Mouse (Mus musculus): ENCODE measurements around the gene Cbx5. TPM values are rescaled to one million over a fixed set of nuclear protein-coding genes. Genes with fewer than 3 reads are reported as not detected.
A peak's percentile ranks its signal among the peaks of the same experiment; 100 is the strongest.

Cbx5 gene
- polyA plus RNA-seq, 1 experiment from 2014 or later: 143 TPM

GRCm38 (mm10) chr15:103165924-103166323 is 73.7 kb downstream of the Cbx5 start:
- Histone ChIP-seq H3K36me3 (ENCODE audit: control insufficient read depth, insufficient read depth, low read length) (no peaks in the 10 kb centered on the region), H3K4me1 (ENCODE audit: control insufficient read depth, insufficient read depth, low read length) (peaks cover 53% of the 10 kb centered on the region), H3K4me2 (ENCODE audit: low read depth, low read length) (peak overlapping the region; percentile 36), H3K4me3 (ENCODE audit: low read depth, low read length) (no peak overlapping the region), H3K27ac (ENCODE audit: low read depth, low read length) (no peak overlapping the region), H3K9ac (replicated peaks; ENCODE audit: low read depth, low read length) (no peak overlapping the region), H3K27me3 (ENCODE audit: control insufficient read depth, insufficient read depth, low read length) (no peaks in the 10 kb centered on the region), H3K9me3 (ENCODE audit: control insufficient read depth, low read length) (no peaks in the 10 kb centered on the region)
- ATAC-seq (ENCODE audit: low read depth): no peak
- WGBS: 21% methylated on average over 5 of the region's 5 CpGs

DNA sequence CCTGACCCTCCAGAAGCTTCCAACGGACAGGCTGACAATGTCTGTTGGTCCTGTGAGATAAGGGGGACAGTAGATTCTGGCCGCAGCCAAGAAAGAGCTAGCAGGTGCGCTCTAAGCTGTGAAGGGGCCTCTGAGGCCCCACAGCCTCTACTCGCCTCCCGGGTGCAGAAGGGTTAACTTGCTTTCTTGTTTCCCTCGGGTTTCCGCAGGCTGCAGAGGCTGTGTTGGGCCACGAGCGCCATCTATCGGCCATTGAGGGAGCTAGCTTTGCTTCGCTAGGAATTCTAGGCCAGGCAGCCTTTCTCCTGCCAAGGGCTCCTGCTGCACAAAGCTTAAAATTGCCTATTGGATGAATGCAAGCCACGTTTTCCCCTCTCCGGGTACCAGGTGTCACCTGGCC is 74.2 kb downstream of the Cbx5 start:
- Histone ChIP-seq H3K27me3 (ENCODE audit: control insufficient read depth, insufficient read depth, low read length) (no peaks in the 10 kb centered on the region), H3K4me1 (ENCODE audit: control insufficient read depth, insufficient read depth, low read length) (peaks cover 52% of the 10 kb centered on the region), H3K36me3 (ENCODE audit: control insufficient read depth, insufficient read depth, low read length) (no peaks in the 10 kb centered on the region), H3K4me3 (ENCODE audit: low read depth, low read length) (no peak overlapping the region), H3K9me3 (ENCODE audit: control insufficient read depth, low read length) (no peaks in the 10 kb centered on the region), H3K27ac (ENCODE audit: low read depth, low read length) (no peak overlapping the region), H3K4me2 (ENCODE audit: low read depth, low read length) (peak overlapping the region; percentile 36), H3K9ac (replicated peaks; ENCODE audit: low read depth, low read length) (no peak overlapping the region)
- no peak for ATAC-seq (ENCODE audit: low read depth)
- under 1% methylated on average over 13 of the region's 13 CpGs for WGBS

DNA sequence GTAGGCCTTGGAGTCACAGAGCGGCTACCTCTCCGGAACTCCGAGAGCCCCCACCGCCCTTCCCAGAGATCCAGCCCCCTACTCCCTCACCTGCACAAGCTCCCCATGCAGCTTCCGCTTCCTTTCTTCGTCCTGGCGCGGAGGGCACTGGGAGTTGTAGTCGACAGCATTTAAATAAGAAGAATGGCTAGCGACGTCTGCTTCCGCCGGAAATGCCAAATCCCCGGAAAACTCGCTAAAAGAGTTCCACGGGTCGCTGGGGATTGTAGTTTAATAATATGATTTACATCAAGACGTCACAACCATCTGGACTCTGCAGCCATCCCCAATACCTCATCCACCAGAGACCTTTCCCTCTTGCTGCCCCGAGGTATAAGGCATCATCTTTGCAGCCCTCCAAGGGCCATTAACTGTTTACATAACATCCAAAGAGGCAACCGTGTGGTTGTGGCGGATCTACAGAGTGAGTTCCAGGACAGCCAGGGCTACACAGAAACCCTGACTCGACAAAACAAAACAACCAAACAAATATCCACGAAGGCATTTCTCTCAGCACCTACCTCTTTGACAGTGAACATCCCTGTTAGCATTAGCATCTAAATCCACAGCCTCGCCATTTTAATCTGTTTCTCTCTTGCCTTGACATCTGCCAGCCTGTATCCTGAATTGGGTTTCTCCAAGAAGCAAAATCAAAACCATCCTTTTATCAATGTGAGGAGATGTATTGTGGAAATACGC is 76.3 kb downstream of the Cbx5 start:
- no peaks in the 10 kb centered on the region for H3K27me3 ChIP-seq (ENCODE audit: control insufficient read depth, insufficient read depth, low read length)
- ATAC-seq (ENCODE audit: low read depth): peak; percentile 83
- H3K27ac ChIP-seq (ENCODE audit: low read depth, low read length): peak overlapping the region; percentile 56
- peak overlapping the region; percentile 51 for H3K9ac ChIP-seq (replicated peaks; ENCODE audit: low read depth, low read length)
- peak overlapping the region; percentile 49 for H3K4me2 ChIP-seq (ENCODE audit: low read depth, low read length)
- peaks cover 32% of the 10 kb centered on the region for H3K4me1 ChIP-seq (ENCODE audit: control insufficient read depth, insufficient read depth, low read length)
- H3K36me3 ChIP-seq (ENCODE audit: control insufficient read depth, insufficient read depth, low read length): no peaks in the 10 kb centered on the region
- H3K9me3 ChIP-seq (ENCODE audit: control insufficient read depth, low read length): no peaks in the 10 kb centered on the region
- H3K4me3 ChIP-seq (ENCODE audit: low read depth, low read length): peak overlapping the region; percentile 45
- WGBS: 8% methylated on average over 25 of the region's 25 CpGs

DNA sequence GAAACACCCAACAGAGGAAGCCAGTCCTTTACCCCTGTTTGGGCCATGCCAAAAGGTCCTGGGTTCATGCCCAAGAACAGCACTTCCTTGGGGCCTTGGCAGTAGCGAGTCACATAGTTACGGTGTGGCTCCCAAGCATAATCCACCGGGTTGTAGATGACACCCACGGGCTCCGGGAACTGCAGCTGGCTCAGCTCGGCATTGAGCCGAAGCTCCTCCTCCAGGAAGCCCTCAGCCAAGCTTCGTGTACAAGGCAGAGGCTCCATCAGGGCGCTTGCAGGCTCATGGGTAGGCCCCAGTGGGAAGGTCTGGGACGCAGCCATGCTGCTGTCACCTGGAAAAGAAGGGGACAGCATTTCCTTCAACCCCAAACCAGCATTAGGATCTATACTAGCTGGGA is 82.0 kb downstream of the Cbx5 start:
- H3K27ac ChIP-seq (ENCODE audit: low read depth, low read length): no peak overlapping the region
- no peak for ATAC-seq (ENCODE audit: low read depth)
- peaks cover 12% of the 10 kb centered on the region for H3K4me1 ChIP-seq (ENCODE audit: control insufficient read depth, insufficient read depth, low read length)
- H3K4me3 ChIP-seq (ENCODE audit: low read depth, low read length): no peak overlapping the region
- H3K27me3 ChIP-seq (ENCODE audit: control insufficient read depth, insufficient read depth, low read length): no peaks in the 10 kb centered on the region
- WGBS: 82% methylated on average over 10 of the region's 10 CpGs
- H3K9ac ChIP-seq (replicated peaks; ENCODE audit: low read depth, low read length): no peak overlapping the region
- no peaks in the 10 kb centered on the region for H3K9me3 ChIP-seq (ENCODE audit: control insufficient read depth, low read length)
- H3K4me2 ChIP-seq (ENCODE audit: low read depth, low read length): no peak overlapping the region
- no peaks in the 10 kb centered on the region for H3K36me3 ChIP-seq (ENCODE audit: control insufficient read depth, insufficient read depth, low read length)

DNA sequence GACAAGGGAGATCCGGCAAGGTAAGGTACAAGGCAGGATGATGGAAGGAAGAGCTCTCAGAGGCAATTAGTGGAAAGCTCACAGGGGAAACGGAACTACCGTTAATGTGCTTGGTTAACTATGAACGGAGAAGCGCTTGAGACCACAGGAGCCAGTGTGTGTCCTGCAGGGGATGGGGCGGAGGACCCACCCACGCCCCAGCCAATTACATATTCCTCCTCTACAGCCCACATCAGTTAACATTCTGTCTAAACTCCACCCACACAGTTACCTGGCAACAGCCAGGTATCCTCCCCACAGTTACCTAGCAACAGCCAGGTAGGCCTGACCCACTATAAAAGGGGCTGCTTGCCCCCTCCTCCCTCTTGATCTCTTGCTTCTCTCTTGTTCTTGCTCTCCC is 82.7 kb downstream of the Cbx5 start:
- no peak overlapping the region for H3K4me2 ChIP-seq (ENCODE audit: low read depth, low read length)
- H3K4me1 ChIP-seq (ENCODE audit: control insufficient read depth, insufficient read depth, low read length): peaks cover 9% of the 10 kb centered on the region; the same call in 1 of the 2 replicates
- no peaks in the 10 kb centered on the region for H3K36me3 ChIP-seq (ENCODE audit: control insufficient read depth, insufficient read depth, low read length)
- no peak overlapping the region for H3K9ac ChIP-seq (replicated peaks; ENCODE audit: low read depth, low read length)
- H3K27ac ChIP-seq (ENCODE audit: low read depth, low read length): no peak overlapping the region
- 0 out of 2 replicates have a peak, but pooled peaks have one; percentile 25 for ATAC-seq (ENCODE audit: low read depth)
- H3K27me3 ChIP-seq (ENCODE audit: control insufficient read depth, insufficient read depth, low read length): no peaks in the 10 kb centered on the region
- H3K9me3 ChIP-seq (ENCODE audit: control insufficient read depth, low read length): no peaks in the 10 kb centered on the region
- H3K4me3 ChIP-seq (ENCODE audit: low read depth, low read length): no peak overlapping the region
- WGBS: 34% methylated on average over 7 of the region's 7 CpGs

DNA sequence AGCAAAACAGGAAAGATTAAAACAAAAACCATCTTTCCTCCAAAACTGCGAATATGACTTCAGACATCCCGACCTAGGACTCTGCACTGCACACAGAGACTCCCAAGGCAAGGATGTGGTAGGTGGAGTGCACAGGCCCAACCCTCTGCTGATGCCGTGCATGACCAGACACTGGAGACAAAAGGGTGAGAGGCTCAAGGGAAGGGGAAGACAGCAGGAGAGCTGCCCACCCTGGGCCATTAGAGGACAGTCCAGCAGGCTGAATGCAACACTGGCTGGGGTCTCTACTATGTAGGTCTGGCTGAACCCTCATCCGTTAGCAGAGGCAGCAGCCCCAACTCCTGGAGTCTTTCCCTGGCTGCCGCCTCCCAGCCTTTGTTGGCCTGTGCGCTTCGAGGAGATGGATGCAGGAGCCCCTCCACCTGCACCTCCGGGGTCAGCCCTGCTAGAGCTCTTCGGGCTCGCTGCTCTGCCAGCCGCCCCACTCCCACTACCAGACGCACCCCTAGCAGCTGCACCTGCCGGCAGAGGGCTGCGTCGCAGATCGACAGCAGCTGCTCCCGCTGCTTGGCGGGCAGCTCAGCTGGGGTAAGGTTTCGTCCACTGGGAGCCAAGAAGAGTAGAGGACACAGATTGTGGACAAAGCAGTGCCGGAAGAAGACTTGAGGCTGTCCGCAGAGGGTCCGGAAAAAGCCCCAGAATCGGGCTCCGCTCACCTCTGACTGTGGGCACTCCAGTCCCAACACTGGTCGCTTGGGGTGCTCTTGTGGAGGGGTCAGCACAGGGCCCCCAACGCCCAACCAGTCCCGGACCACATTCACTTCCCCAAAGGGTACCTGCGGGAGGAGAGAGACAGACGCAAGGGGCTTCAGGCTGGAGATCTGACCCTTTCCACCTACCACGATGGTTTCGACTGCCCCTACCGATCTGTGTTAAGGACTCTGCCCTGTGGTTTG is 84.0 kb downstream of the Cbx5 start:
- peak overlapping the region; percentile 28; the same call in 1 of the 2 replicates for H3K4me2 ChIP-seq (ENCODE audit: low read depth, low read length)
- WGBS: 19% methylated on average over 31 of the region's 32 CpGs
- H3K9me3 ChIP-seq (ENCODE audit: control insufficient read depth, low read length): no peaks in the 10 kb centered on the region
- no peak overlapping the region; the same call in 1 of the 2 replicates for H3K9ac ChIP-seq (replicated peaks; ENCODE audit: low read depth, low read length)
- 0 out of 2 replicates have a peak overlapping the region, but pooled peaks have one; percentile 12 for H3K27ac ChIP-seq (ENCODE audit: low read depth, low read length)
- H3K27me3 ChIP-seq (ENCODE audit: control insufficient read depth, insufficient read depth, low read length): no peaks in the 10 kb centered on the region
- no peak overlapping the region for H3K4me3 ChIP-seq (ENCODE audit: low read depth, low read length)
- no peaks in the 10 kb centered on the region for H3K36me3 ChIP-seq (ENCODE audit: control insufficient read depth, insufficient read depth, low read length)
- peak; percentile 54; the same call in 1 of the 2 replicates for ATAC-seq (ENCODE audit: low read depth)
- H3K4me1 ChIP-seq (ENCODE audit: control insufficient read depth, insufficient read depth, low read length): peaks cover 9% of the 10 kb centered on the region; the same call in 1 of the 2 replicates

DNA sequence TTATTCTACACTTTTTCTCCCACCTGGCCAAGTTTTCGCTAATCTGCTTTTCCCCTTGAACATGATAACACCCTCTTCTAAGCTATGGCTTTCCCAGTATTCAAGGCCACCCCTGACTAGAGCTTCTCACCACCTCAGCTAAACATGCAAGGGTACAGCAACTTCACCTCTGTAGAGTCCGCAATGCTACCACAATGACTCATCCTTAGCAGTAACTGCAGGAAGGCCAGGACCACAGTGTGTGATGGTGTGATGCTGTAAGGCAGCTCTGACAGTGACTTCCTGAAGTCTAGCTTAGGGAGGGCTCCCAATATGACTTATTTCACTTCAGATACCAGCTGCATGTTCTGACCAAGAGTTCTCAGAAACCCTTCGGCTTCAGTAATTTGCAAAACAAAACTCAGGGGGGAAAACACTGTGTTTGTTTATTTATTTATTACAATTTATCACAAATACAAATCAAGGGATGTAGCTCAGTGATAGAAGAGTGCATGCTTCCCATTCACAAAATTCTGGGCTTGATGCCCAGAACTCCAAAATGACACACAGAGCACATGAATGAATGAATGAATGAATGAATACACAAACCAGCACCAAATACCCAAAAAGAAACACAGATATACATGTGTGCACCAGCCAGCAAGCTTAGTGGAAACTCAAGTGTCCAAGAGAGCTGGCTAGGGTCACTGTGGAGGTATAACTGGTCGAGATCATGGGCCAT is 86.6 kb downstream of the Cbx5 start:
- no peak overlapping the region for H3K9ac ChIP-seq (replicated peaks; ENCODE audit: low read depth, low read length)
- ATAC-seq (ENCODE audit: low read depth): no peak
- no peak overlapping the region for H3K4me3 ChIP-seq (ENCODE audit: low read depth, low read length)
- WGBS: 93% methylated on average over 4 of the region's 4 CpGs
- H3K36me3 ChIP-seq (ENCODE audit: control insufficient read depth, insufficient read depth, low read length): no peaks in the 10 kb centered on the region
- no peak overlapping the region for H3K27ac ChIP-seq (ENCODE audit: low read depth, low read length)
- peaks cover 11% of the 10 kb centered on the region for H3K4me1 ChIP-seq (ENCODE audit: control insufficient read depth, insufficient read depth, low read length)
- H3K27me3 ChIP-seq (ENCODE audit: control insufficient read depth, insufficient read depth, low read length): no peaks in the 10 kb centered on the region
- H3K9me3 ChIP-seq (ENCODE audit: control insufficient read depth, low read length): no peaks in the 10 kb centered on the region
- H3K4me2 ChIP-seq (ENCODE audit: low read depth, low read length): no peak overlapping the region

GRCm38 (mm10) chr15:103152371-103152770 is 87.2 kb downstream of the Cbx5 start:
- no peak overlapping the region for H3K27ac ChIP-seq (ENCODE audit: low read depth, low read length)
- 91% methylated on average over 3 of the region's 3 CpGs for whole genome bisulfite sequencing
- peaks cover 18% of the 10 kb centered on the region for H3K4me1 ChIP-seq (ENCODE audit: control insufficient read depth, insufficient read depth, low read length)
- ATAC-seq (ENCODE audit: low read depth): no peak
- H3K9ac ChIP-seq (replicated peaks; ENCODE audit: low read depth, low read length): no peak overlapping the region
- H3K4me2 ChIP-seq (ENCODE audit: low read depth, low read length): no peak overlapping the region
- no peaks in the 10 kb centered on the region for H3K9me3 ChIP-seq (ENCODE audit: control insufficient read depth, low read length)
- H3K27me3 ChIP-seq (ENCODE audit: control insufficient read depth, insufficient read depth, low read length): no peaks in the 10 kb centered on the region
- no peaks in the 10 kb centered on the region for H3K36me3 ChIP-seq (ENCODE audit: control insufficient read depth, insufficient read depth, low read length)
- H3K4me3 ChIP-seq (ENCODE audit: low read depth, low read length): no peak overlapping the region
